Mouse (Mus musculus) erythroblast, adult 5-6 weeks (primary cell): Measurements from ENCODE around the gene Pkmyt1. TPM values are rescaled to one million over a fixed set of nuclear protein-coding genes. Genes with fewer than 3 reads are reported as not detected.
"Not testable (repeated sequence)": the region's sequence is repeated elsewhere in the genome, so short reads cannot be mapped to it uniquely, and the experiment has no call there.

Experiments
- ATAC-seq: replicated peaks from 2 replicates; pipeline ENCODE4 v1.8.0; 2016; ENCODE audit warnings: moderate number of reproducible peaks, mild to moderate bottlenecking, moderate TSS enrichment, inconsistent platforms; ENCODE audit not compliant: poor library complexity, low FRiP score, severe bottlenecking
- total RNA-seq, 2 experiments: library from RNA; stranded (forward) in 1 of 2; stranded (reverse) in 1 of 2; fragments of 150-400 nt in 1 of 2; fragments of 200-764, 138-1000 nt in 1 of 2; gene quantifications; 2 replicates each; pipeline versions ENCODE4 v1.2.3 to v1.2.4; 2015 to 2017; ENCODE audit warnings: low replicate concordance in 2 of 2

The Pkmyt1 gene
- total RNA-seq, 2 experiments from 2014 or later, result 7.3 to 10.0 TPM

- ATAC-seq, result no peak
Observed at GRCm38 (mm10) chr17:23745301-23746251, 19.4 kb downstream of the Pkmyt1 start, which contains the start of gene Kremen2. Kremen2 (minus strand) TSS chr17:23745833.

- ATAC-seq, result no peak
Observed at GRCm38 (mm10) chr17:23746311-23746710, 20.2 kb downstream of the Pkmyt1 start.

- ATAC-seq, result no peak
Observed at GRCm38 (mm10) chr17:23746767-23747166, 20.6 kb downstream of the Pkmyt1 start.

- ATAC-seq, result no peak
Observed at GRCm38 (mm10) chr17:23747471-23747870, 21.3 kb downstream of the Pkmyt1 start.

GRCm38 (mm10) chr17:23748026-23748425 is 21.9 kb downstream of the Pkmyt1 start:
- no peak for ATAC-seq

- peak; percentile 73 for ATAC-seq
Observed at GRCm38 (mm10) chr17:23748631-23749391, 22.7 kb downstream of the Pkmyt1 start.

- ATAC-seq, result no peak
Observed at GRCm38 (mm10) chr17:23749400-23750191, 23.5 kb downstream of the Pkmyt1 start.

GRCm38 (mm10) chr17:23755689-23756088 is 29.6 kb downstream of the Pkmyt1 start:
- ATAC-seq, result no peak

GRCm38 (mm10) chr17:23757581-23757980 is 31.4 kb downstream of the Pkmyt1 start:
- no peak for ATAC-seq

- ATAC-seq, result no peak
Observed at GRCm38 (mm10) chr17:23758801-23759200, 32.7 kb downstream of the Pkmyt1 start.

- no peak for ATAC-seq
Observed at GRCm38 (mm10) chr17:23760231-23760630, 34.1 kb downstream of the Pkmyt1 start.

GRCm38 (mm10) chr17:23761155-23761554 is 35.0 kb downstream of the Pkmyt1 start:
- no peak for ATAC-seq

- no peak for ATAC-seq
Observed at GRCm38 (mm10) chr17:23762976-23763375, 36.8 kb downstream of the Pkmyt1 start.

GRCm38 (mm10) chr17:23770493-23770892 is 44.4 kb downstream of the Pkmyt1 start:
- peak; percentile 3; the same call in 1 of the 2 replicates for ATAC-seq

- ATAC-seq, result peak; percentile 58
Observed at GRCm38 (mm10) chr17:23770896-23771283, 44.8 kb downstream of the Pkmyt1 start.

- peak; percentile 99 for ATAC-seq
Observed at GRCm38 (mm10) chr17:23771284-23772218, 45.4 kb downstream of the Pkmyt1 start, which contains the start of gene Flywch1. Flywch1 (minus strand) TSS chr17:23771602.

GRCm38 (mm10) chr17:23772219-23772556 is 46.1 kb downstream of the Pkmyt1 start:
- ATAC-seq, result not testable (repeated sequence)

- ATAC-seq, result no peak
Observed at GRCm38 (mm10) chr17:23773676-23774075, 47.5 kb downstream of the Pkmyt1 start.

- peak; percentile 45 for ATAC-seq
Observed at GRCm38 (mm10) chr17:23774090-23774489, 48.0 kb downstream of the Pkmyt1 start.
